Comparison of ENCODE assay signal across 8 mouse cellular contexts in genomic region chr19:32348955-32349654, GRCm38 (mm10). TPM values are rescaled to one million over a fixed set of nuclear protein-coding genes. Genes with fewer than 3 reads are reported as not detected.
DNase-seq lines count a peak whose midpoint lies in the region; ATAC-seq lines count a peak whose summit lies in the region.

No protein-coding gene starts in this region.

- no peak overlapping the region for H3K4me2 ChIP-seq in neural tube, embryonic 14.5 days (ENCODE audit: low read depth, low read length)
- no peak overlapping the region for H3K4me2 ChIP-seq in neural tube, embryonic 15.5 days
- no peak overlapping the region for H3K4me2 ChIP-seq in stomach, embryonic 14.5 days (replicated peaks; ENCODE audit: low read depth, low read length)

- H3K27me3 ChIP-seq in neural tube, embryonic 14.5 days (ENCODE audit: control insufficient read depth, insufficient read depth, low read length) = no peaks in the 10 kb centered on the region
- no peaks in the 10 kb centered on the region for H3K27me3 ChIP-seq in neural tube, embryonic 15.5 days (replicated peaks)
- H3K27me3 ChIP-seq in stomach, embryonic 14.5 days (ENCODE audit: control insufficient read depth, insufficient read depth, low read length) = no peaks in the 10 kb centered on the region

- ATAC-seq in neural tube, embryonic 14.5 days (ENCODE audit: low read depth) = peak; percentile 26; the same call in 1 of the 2 replicates
- ATAC-seq in neural tube, embryonic 15.5 days (ENCODE audit: low FRiP score) = no peak
- ATAC-seq in stomach, embryonic 14.5 days (ENCODE audit: insufficient number of reproducible peaks, insufficient read depth, low FRiP score, low read depth) = peak; percentile 49; the same call in 1 of the 2 replicates

- WGBS in neural tube, embryonic 14.5 days = 55% methylated on average over 7 of the region's 7 CpGs
- 53% methylated on average over 7 of the region's 7 CpGs for WGBS in neural tube, embryonic 15.5 days
- 31% methylated on average over 7 of the region's 7 CpGs for WGBS in stomach, embryonic 14.5 days

- H3K27ac ChIP-seq in neural tube, embryonic 14.5 days (ENCODE audit: low read depth, low read length) = no peak overlapping the region
- H3K27ac ChIP-seq in neural tube, embryonic 15.5 days (replicated peaks) = no peak overlapping the region
- H3K27ac ChIP-seq in stomach, embryonic 14.5 days (ENCODE audit: low read length) = no peak overlapping the region

- H3K36me3 ChIP-seq in neural tube, embryonic 14.5 days (ENCODE audit: control insufficient read depth, insufficient read depth, low read length) = no peaks in the 10 kb centered on the region
- no peaks in the 10 kb centered on the region for H3K36me3 ChIP-seq in neural tube, embryonic 15.5 days
- no peaks in the 10 kb centered on the region for H3K36me3 ChIP-seq in stomach, embryonic 14.5 days (ENCODE audit: control insufficient read depth, insufficient read depth, low read length)

- peak; percentile 56 for DNase-seq in adrenal gland, postnatal 14 days
- DNase-seq in adrenal gland, postnatal 4 days (ENCODE audit: low spot score in 2 of 2) = no peak
- DNase-seq in kidney, postnatal 4 days = peak; percentile 46 to 70
- DNase-seq in left cerebral cortex, adult 8-10 months (ENCODE audit: low spot score in 2 of 2) = no peak
- DNase-seq in layer of hippocampus, adult 18-20 months (ENCODE audit: low spot score in 2 of 2) = no peak

- H3K4me1 ChIP-seq in neural tube, embryonic 14.5 days (ENCODE audit: control insufficient read depth, insufficient read depth, low read length) = peaks cover 7% of the 10 kb centered on the region; the same call in 1 of the 2 replicates
- peaks cover 27% of the 10 kb centered on the region for H3K4me1 ChIP-seq in neural tube, embryonic 15.5 days
- H3K4me1 ChIP-seq in stomach, embryonic 14.5 days (ENCODE audit: control insufficient read depth, insufficient read depth, low read length) = peaks cover 37% of the 10 kb centered on the region

- no peaks in the 10 kb centered on the region for H3K9me3 ChIP-seq in neural tube, embryonic 14.5 days (ENCODE audit: control insufficient read depth, low read length)
- H3K9me3 ChIP-seq in neural tube, embryonic 15.5 days (replicated peaks) = no peaks in the 10 kb centered on the region
- H3K9me3 ChIP-seq in stomach, embryonic 14.5 days (ENCODE audit: control insufficient read depth, low read depth, low read length) = no peaks in the 10 kb centered on the region

- no peak overlapping the region for H3K9ac ChIP-seq in neural tube, embryonic 14.5 days (replicated peaks; ENCODE audit: low read depth, low read length)
- no peak overlapping the region for H3K9ac ChIP-seq in neural tube, embryonic 15.5 days (replicated peaks)
- H3K9ac ChIP-seq in stomach, embryonic 14.5 days (replicated peaks; ENCODE audit: low read depth, low read length) = no peak overlapping the region

- H3K4me3 ChIP-seq in neural tube, embryonic 14.5 days (ENCODE audit: low read depth, low read length) = no peak overlapping the region
- no peak overlapping the region for H3K4me3 ChIP-seq in neural tube, embryonic 15.5 days (replicated peaks)
- no peak overlapping the region for H3K4me3 ChIP-seq in stomach, embryonic 14.5 days (ENCODE audit: low read depth, low read length)

RNA-seq across cellular contexts. Expression of gene Sgms1, which starts 40.4 kb away (rescaled TPM):
- total RNA-seq in adrenal gland, postnatal 14 days (2021) = 62.6 and 75.9 TPM in 2 replicates
- total RNA-seq in adrenal gland, postnatal 4 days (2021) = 10 to 100 TPM; 69.3 to 78.5 TPM
- 19.2 and 24.9 TPM in 2 replicates for polyA plus RNA-seq in neural tube, embryonic 14.5 days (2014; fragmentation: Nextera tagmentation; extraction: Ambion mirVana)
- 24.6 and 26.3 TPM in 2 replicates for polyA plus RNA-seq in neural tube, embryonic 15.5 days (2015; fragmentation: Nextera tagmentation; extraction: Ambion mirVana)
- 50.9 and 51.2 TPM in 2 replicates for polyA plus RNA-seq in stomach, embryonic 14.5 days (2014; fragmentation: Nextera tagmentation; extraction: Ambion mirVana)
- total RNA-seq in left cerebral cortex, adult 8-10 months (2022) = 10 to 100 TPM; 47.5 to 60.8 (median 52.4) TPM
- total RNA-seq in layer of hippocampus, adult 18-20 months (2021) = 10 to 100 TPM; 47.5 to 59.8 TPM

Comparison
In these comparisons a context has a peak if more than half of its experiments do, and no peak if none do; other contexts are left out.
1. DNase-seq: peak in adrenal gland, postnatal 14 days (single experiment) and kidney, postnatal 4 days (2 of 2); none in adrenal gland, postnatal 4 days (0 of 2), left cerebral cortex, adult 8-10 months (0 of 2) and layer of hippocampus, adult 18-20 months (0 of 2).